Mouse (Mus musculus): Measurements from ENCODE around the gene St6gal1.

St6gal1 gene

GRCm38 (mm10) chr16:23290171-23290570, 65.6 kb downstream of the St6gal1 start:
- peak; percentile 42; the same call in 1 of the 2 replicates for TF ChIP-seq GATA4 (IDR thresholded peaks at IDR 0.05; ENCODE audit: insufficient replicate concordance, low read length)

GRCm38 (mm10) chr16:23291521-23291920, 67.0 kb downstream of the St6gal1 start:
- no peak for TF ChIP-seq GATA4 (IDR thresholded peaks at IDR 0.05; ENCODE audit: insufficient replicate concordance, low read length)

- no peak for TF ChIP-seq GATA4 (IDR thresholded peaks at IDR 0.05; ENCODE audit: insufficient replicate concordance, low read length)
These were observed 69.7 kb downstream of the St6gal1 start for GRCm38 (mm10) chr16:23294236-23294635.

- no peak for TF ChIP-seq GATA4 (IDR thresholded peaks at IDR 0.05; ENCODE audit: insufficient replicate concordance, low read length)
These were observed 70.2 kb downstream of the St6gal1 start for GRCm38 (mm10) chr16:23294747-23295146.

DNA sequence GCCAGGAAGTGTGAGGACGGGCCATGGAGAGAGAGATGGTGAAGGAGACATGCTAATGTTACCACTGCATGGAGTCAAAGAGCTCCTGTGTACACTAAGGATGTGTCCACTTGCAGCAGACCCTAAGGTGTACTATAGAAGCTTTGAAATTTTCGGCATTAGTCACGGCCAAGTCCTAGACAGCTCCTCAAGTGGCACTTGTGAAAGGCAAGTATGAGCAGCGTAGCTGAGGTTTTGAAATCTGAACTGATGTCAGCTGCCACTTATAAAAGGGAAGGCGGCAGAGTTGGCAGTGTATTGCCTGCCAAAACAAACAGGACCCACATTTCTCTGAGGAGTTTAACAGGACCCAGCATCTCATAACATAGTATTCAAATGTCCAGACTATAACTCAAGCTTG, 71.2 kb downstream of the St6gal1 start:
- TF ChIP-seq GATA4 (IDR thresholded peaks at IDR 0.05; ENCODE audit: insufficient replicate concordance, low read length): no peak

DNA sequence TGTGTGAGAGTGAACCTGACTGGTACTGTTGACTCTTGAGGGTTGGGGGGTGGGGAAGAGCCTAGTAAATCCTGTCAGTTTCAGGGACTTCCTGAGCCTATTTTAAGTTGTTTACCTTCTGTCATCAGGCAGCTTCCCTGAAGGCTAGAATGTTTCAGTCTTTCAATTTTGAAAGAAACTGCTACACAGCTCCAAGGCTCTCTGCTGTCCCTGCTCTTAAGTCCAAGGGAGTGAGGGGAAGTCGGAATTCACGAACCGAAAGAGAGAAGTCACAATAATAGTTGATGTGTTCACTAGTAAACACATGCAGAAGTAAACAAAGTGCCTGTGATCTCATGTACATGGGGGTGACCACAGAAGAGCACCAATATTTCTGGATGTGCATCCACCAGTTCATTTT, 72.2 kb downstream of the St6gal1 start:
- TF ChIP-seq GATA4 (IDR thresholded peaks at IDR 0.05; ENCODE audit: insufficient replicate concordance, low read length): no peak

- TF ChIP-seq GATA4 (IDR thresholded peaks at IDR 0.05; ENCODE audit: insufficient replicate concordance, low read length): no peak
These were observed 73.9 kb downstream of the St6gal1 start for GRCm38 (mm10) chr16:23298441-23298840.

DNA sequence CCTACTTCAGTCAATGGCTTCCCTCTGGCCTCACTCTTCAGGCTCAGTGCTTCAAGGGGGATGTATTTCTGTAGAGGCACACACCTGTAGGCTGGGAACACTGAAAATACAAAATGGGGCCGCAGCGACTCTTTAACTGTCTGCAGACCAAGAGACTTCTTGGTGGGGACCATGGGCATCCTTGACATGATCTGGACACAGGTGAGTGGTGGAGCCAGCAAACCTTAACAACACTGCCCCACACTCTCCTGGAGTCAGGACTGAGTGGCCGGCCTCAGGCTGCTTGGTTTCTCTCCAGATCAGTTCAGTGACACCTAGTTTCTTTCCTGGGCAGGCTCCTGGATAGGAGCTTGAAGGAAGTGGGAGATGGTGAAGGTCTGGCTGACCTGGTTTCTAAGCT, 74.4 kb downstream of the St6gal1 start:
- TF ChIP-seq GATA4 (IDR thresholded peaks at IDR 0.05; ENCODE audit: insufficient replicate concordance, low read length): no peak

GRCm38 (mm10) chr16:23299904-23300740, 75.6 kb downstream of the St6gal1 start:
- TF ChIP-seq GATA4 (IDR thresholded peaks at IDR 0.05; ENCODE audit: insufficient replicate concordance, low read length): no peak

GRCm38 (mm10) chr16:23301762-23302161, 77.2 kb downstream of the St6gal1 start:
- TF ChIP-seq GATA4 (IDR thresholded peaks at IDR 0.05; ENCODE audit: insufficient replicate concordance, low read length): no peak

DNA sequence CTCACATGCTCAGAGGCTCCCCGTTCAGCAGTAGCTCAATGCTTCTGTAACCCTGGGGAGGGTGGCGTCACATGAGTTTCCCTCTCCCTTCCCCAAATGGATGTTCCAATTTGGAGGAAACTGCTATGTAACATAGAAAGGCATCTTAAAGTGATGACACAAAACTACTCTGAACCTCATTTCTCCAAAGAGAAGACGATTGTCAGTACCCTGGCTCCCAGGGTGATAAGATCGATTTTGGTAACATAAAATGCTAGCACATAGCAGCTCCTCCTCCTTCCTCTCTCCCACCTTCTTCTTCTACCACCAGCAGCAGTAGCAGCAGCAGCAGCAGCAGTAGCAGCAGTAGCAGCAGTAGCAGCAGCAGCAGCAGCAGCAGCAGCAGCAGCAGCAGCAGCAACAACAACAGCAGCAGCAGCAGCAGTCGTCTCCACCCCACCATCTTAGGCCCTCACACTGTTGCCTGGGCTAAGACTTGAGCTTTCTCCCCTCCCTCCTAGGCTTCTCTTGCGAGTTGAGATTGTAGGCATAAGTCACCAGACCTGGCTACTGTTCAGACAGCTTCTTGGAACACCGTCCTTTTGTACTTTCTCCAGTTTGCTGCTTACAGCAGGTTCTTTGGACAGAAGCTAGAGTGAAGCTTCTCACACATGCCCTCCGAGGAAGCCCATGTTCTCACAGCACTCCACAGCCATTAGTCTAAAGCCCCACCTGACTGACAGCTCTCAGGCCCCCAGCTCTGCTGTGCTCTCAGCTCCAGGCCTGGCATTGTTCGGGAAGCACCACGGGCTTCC, 81.5 kb downstream of the St6gal1 start:
- no peak for TF ChIP-seq GATA4 (IDR thresholded peaks at IDR 0.05; ENCODE audit: insufficient replicate concordance, low read length)

- TF ChIP-seq GATA4 (IDR thresholded peaks at IDR 0.05; ENCODE audit: insufficient replicate concordance, low read length): no peak
These were observed 82.8 kb downstream of the St6gal1 start for GRCm38 (mm10) chr16:23307142-23307968.

- no peak for TF ChIP-seq GATA4 (IDR thresholded peaks at IDR 0.05; ENCODE audit: insufficient replicate concordance, low read length)
These were observed 83.5 kb downstream of the St6gal1 start for GRCm38 (mm10) chr16:23308012-23308554.

- TF ChIP-seq GATA4 (IDR thresholded peaks at IDR 0.05; ENCODE audit: insufficient replicate concordance, low read length): no peak
These were observed 84.5 kb downstream of the St6gal1 start for GRCm38 (mm10) chr16:23309080-23309479.

- no peak for TF ChIP-seq GATA4 (IDR thresholded peaks at IDR 0.05; ENCODE audit: insufficient replicate concordance, low read length)
These were observed 88.1 kb downstream of the St6gal1 start for GRCm38 (mm10) chr16:23312604-23313003.

Measured in liver, adult (tissue).